Mouse (Mus musculus): Measurements from ENCODE around the gene Myl6b. TPM values are rescaled to one million over a fixed set of nuclear protein-coding genes. Genes with fewer than 3 reads are reported as not detected.

The Myl6b gene
- polyA plus RNA-seq, 1 experiment: 16.7 TPM

DNA sequence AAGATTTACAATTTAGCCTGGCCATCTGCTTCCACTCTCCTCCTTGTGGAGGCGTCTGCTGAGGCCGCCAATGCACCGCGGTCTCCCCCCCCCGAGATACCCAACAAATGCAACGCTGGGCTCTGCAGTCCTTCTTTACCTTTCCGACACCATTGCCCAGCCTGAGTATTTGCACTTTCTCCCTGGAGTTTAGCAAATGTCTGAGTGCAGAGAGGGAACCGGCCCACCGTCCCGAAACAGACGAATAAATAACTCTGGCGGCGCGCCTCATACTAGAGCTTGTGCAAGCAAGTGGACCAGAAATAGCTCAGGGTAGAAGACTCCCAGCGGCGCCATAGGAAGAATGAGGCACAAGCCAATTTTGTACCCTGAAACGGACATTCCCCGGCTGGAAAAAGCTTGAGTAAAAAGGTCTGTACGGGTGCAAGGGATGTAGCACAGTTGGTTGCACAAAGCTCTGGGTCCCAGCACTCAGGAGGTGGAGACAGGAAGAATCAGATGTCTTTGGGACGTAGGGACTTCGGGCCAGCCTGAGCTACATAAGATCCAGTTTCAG is 709 bp upstream of the Myl6b start:
- peak overlapping the region; percentile 71 for H3ac ChIP-seq (ENCODE audit: control insufficient read depth, insufficient read length, low read depth)
- TF ChIP-seq FOSL1 (IDR thresholded peaks at IDR 0.05; ENCODE audit: insufficient read depth, low read length, poor library complexity, severe bottlenecking) (no peak), CEBPB (IDR thresholded peaks at IDR 0.05; ENCODE audit: low read depth) (no peak), USF1 (IDR thresholded peaks at IDR 0.05; ENCODE audit: low read depth) (no peak), MAX (IDR thresholded peaks at IDR 0.05) (no peak), MYOD1 (IDR thresholded peaks at IDR 0.05; ENCODE audit: control insufficient read depth, insufficient read length, low read depth) (no peak), CTCF (IDR thresholded peaks at IDR 0.05; ENCODE audit: control insufficient read depth, insufficient read depth, insufficient read length) (no peak), MYOG (IDR thresholded peaks at IDR 0.05; ENCODE audit: control insufficient read depth, extremely low read depth, insufficient read length) (no peak)
- peaks cover 9% of the 10 kb centered on the region for H3K79me3 ChIP-seq (ENCODE audit: low read depth)
- no peaks in the 10 kb centered on the region for H3K36me3 ChIP-seq (ENCODE audit: control insufficient read depth, insufficient read depth)
- H3K27me3 ChIP-seq (ENCODE audit: control insufficient read depth, insufficient read depth, insufficient read length): no peaks in the 10 kb centered on the region
- H3K4me3 ChIP-seq (ENCODE audit: insufficient read depth, poor library complexity, severe bottlenecking): peak overlapping the region; percentile 38
- peaks cover 22% of the 10 kb centered on the region for H3K79me2 ChIP-seq (ENCODE audit: control insufficient read depth, insufficient read depth)

DNA sequence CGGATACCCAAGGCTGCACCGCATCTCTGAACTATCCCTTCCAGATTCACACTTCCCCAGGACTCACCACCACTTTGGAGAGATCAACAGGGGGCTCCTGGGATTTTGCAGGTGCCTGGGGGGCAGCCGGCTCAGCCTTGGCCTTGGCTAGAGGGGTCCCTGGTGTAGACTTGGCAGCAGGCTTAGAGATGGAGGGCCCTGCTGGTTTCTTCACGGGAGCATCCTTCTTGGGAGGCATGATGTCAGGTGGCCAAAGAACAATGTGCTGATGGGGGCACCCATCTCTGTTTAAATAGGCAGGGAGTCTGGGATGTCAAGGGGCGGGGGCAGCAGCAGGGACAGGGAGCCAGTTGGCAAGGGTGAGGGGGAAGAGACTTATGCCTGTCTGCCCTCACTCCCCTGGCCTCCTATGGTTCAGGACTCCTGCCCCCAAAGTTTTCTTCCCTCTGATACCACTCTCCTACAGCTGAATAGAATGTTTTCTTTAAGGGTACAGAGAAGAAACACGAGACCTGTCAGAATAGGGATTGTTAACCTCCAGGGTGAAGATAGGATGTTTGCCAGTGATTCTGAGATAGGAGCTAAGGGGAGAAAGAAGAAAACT is 1.2 kb downstream of the Myl6b start:
- peaks cover 23% of the 10 kb centered on the region for H3K79me3 ChIP-seq (ENCODE audit: low read depth)
- no peak for TF ChIP-seq USF1 (IDR thresholded peaks at IDR 0.05; ENCODE audit: low read depth)
- no peak for TF ChIP-seq CEBPB (IDR thresholded peaks at IDR 0.05; ENCODE audit: low read depth)
- no peak for TF ChIP-seq MAX (IDR thresholded peaks at IDR 0.05)
- TF ChIP-seq FOSL1 (IDR thresholded peaks at IDR 0.05; ENCODE audit: insufficient read depth, low read length, poor library complexity, severe bottlenecking): no peak
- TF ChIP-seq MYOD1 (IDR thresholded peaks at IDR 0.05; ENCODE audit: control insufficient read depth, insufficient read length, low read depth): no peak
- no peak for TF ChIP-seq CTCF (IDR thresholded peaks at IDR 0.05; ENCODE audit: control insufficient read depth, insufficient read depth, insufficient read length)
- no peak for TF ChIP-seq MYOG (IDR thresholded peaks at IDR 0.05; ENCODE audit: control insufficient read depth, extremely low read depth, insufficient read length)
- peaks cover 40% of the 10 kb centered on the region for H3K79me2 ChIP-seq (ENCODE audit: control insufficient read depth, insufficient read depth)

DNA sequence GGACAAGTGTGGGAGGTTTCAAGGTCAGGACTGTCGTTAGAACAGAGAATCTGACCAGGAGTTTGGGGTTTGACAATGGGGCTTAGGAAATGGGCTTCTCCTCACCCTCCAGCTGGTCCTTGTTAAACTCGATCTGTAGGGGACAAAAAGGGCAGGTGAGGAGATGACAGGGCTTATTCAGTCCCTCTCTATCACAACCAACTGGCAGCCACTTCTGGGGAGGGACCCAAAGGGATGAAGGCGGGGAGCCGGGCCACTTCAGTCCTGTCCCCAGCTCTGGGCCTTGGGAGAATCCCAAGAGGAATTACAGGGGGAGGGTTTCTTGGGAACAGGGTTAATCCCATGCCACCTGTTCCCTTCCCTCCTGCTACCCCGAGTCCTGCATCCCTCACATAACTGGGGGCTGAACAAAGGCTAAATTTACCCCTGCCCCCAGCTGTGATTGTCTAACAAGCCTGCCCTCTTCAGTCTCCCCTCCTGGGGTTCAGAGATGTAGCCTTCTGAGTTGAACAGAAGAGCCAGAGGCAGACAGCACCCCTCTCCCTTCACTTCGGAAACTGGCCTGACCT is 1.9 kb downstream of the Myl6b start:
- H3K79me2 ChIP-seq (ENCODE audit: control insufficient read depth, insufficient read depth): peaks cover 47% of the 10 kb centered on the region
- H3K4me3 ChIP-seq (ENCODE audit: insufficient read depth, poor library complexity, severe bottlenecking): no peak overlapping the region

More for the DNA sequence above, 1.2 kb downstream of the Myl6b start:
- H3K36me3 ChIP-seq (ENCODE audit: control insufficient read depth, insufficient read depth): peaks cover 3% of the 10 kb centered on the region
- H3K4me3 ChIP-seq (ENCODE audit: insufficient read depth, poor library complexity, severe bottlenecking): no peak overlapping the region
- no peaks in the 10 kb centered on the region for H3K27me3 ChIP-seq (ENCODE audit: control insufficient read depth, insufficient read depth, insufficient read length)
- H3ac ChIP-seq (ENCODE audit: control insufficient read depth, insufficient read length, low read depth): no peak overlapping the region

DNA sequence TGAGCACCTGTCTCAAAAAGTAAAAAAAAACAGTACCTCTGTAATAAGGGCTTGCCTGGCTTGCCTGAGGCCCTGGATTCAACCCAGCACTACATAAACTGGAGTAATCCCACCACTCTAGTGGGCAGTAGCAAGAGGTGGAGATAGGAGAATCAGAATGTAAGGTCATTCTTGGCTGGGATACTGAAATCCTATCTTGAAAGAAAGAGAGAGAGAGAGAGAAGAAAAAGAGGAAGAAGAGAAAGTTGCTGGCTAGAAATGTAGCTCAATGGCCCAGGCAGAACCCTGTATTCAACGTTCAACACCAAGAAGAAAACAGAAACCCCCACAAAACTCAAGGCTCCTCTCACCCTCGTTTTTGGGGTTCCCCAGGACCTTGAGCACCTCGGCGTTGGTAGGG is 2.6 kb downstream of the Myl6b start:
- peaks cover 37% of the 10 kb centered on the region for H3K79me3 ChIP-seq (ENCODE audit: low read depth)
- H3K4me3 ChIP-seq (ENCODE audit: insufficient read depth, poor library complexity, severe bottlenecking): no peak overlapping the region
- peaks cover 17% of the 10 kb centered on the region for H3K36me3 ChIP-seq (ENCODE audit: control insufficient read depth, insufficient read depth)
- H3K79me2 ChIP-seq (ENCODE audit: control insufficient read depth, insufficient read depth): peaks cover 54% of the 10 kb centered on the region
- H3K27me3 ChIP-seq (ENCODE audit: control insufficient read depth, insufficient read depth, insufficient read length): no peaks in the 10 kb centered on the region
- TF ChIP-seq CEBPB (IDR thresholded peaks at IDR 0.05; ENCODE audit: low read depth) (no peak), MAX (IDR thresholded peaks at IDR 0.05) (no peak), MYOD1 (IDR thresholded peaks at IDR 0.05; ENCODE audit: control insufficient read depth, insufficient read length, low read depth) (no peak), USF1 (IDR thresholded peaks at IDR 0.05; ENCODE audit: low read depth) (no peak), FOSL1 (IDR thresholded peaks at IDR 0.05; ENCODE audit: insufficient read depth, low read length, poor library complexity, severe bottlenecking) (no peak), MYOG (IDR thresholded peaks at IDR 0.05; ENCODE audit: control insufficient read depth, extremely low read depth, insufficient read length) (no peak), CTCF (IDR thresholded peaks at IDR 0.05; ENCODE audit: control insufficient read depth, insufficient read depth, insufficient read length) (no peak)
- H3ac ChIP-seq (ENCODE audit: control insufficient read depth, insufficient read length, low read depth): no peak overlapping the region

More for the DNA sequence above, 1.9 kb downstream of the Myl6b start:
- Histone ChIP-seq H3K79me3 (ENCODE audit: low read depth) (peaks cover 30% of the 10 kb centered on the region), H3K27me3 (ENCODE audit: control insufficient read depth, insufficient read depth, insufficient read length) (no peaks in the 10 kb centered on the region), H3ac (ENCODE audit: control insufficient read depth, insufficient read length, low read depth) (no peak overlapping the region), H3K36me3 (ENCODE audit: control insufficient read depth, insufficient read depth) (peaks cover 10% of the 10 kb centered on the region)
- TF ChIP-seq MYOG (IDR thresholded peaks at IDR 0.05; ENCODE audit: control insufficient read depth, extremely low read depth, insufficient read length): no peak
- no peak for TF ChIP-seq FOSL1 (IDR thresholded peaks at IDR 0.05; ENCODE audit: insufficient read depth, low read length, poor library complexity, severe bottlenecking)
- no peak for TF ChIP-seq CTCF (IDR thresholded peaks at IDR 0.05; ENCODE audit: control insufficient read depth, insufficient read depth, insufficient read length)
- TF ChIP-seq MAX (IDR thresholded peaks at IDR 0.05): no peak
- no peak for TF ChIP-seq USF1 (IDR thresholded peaks at IDR 0.05; ENCODE audit: low read depth)
- no peak for TF ChIP-seq CEBPB (IDR thresholded peaks at IDR 0.05; ENCODE audit: low read depth)
- peak; percentile 18 for TF ChIP-seq MYOD1 (IDR thresholded peaks at IDR 0.05; ENCODE audit: control insufficient read depth, insufficient read length, low read depth)

DNA sequence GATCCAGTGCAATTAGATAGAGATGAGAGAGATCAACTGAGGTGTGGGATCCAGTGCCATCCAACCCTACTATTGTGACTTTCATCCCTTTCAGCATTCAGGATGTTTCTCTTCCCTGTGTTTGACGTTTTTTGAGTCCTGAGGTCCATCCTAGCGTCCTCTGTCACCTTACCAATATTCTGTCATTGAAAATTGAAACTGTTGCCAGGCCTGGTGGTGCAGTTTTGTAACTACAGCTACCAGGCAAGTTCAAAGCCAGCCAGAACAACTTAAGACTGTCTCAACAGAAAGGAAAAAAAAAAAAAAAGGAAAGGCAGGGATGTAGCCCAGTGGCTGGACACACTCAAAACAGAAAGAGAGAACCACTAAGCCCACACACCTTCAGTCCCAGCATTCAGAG is 3.2 kb downstream of the Myl6b start:
- no peak overlapping the region for H3ac ChIP-seq (ENCODE audit: control insufficient read depth, insufficient read length, low read depth)

More for the DNA sequence above, 3.2 kb downstream of the Myl6b start:
- TF ChIP-seq MAX (IDR thresholded peaks at IDR 0.05) (no peak), MYOG (IDR thresholded peaks at IDR 0.05; ENCODE audit: control insufficient read depth, extremely low read depth, insufficient read length) (no peak), USF1 (IDR thresholded peaks at IDR 0.05; ENCODE audit: low read depth) (no peak), CEBPB (IDR thresholded peaks at IDR 0.05; ENCODE audit: low read depth) (no peak), FOSL1 (IDR thresholded peaks at IDR 0.05; ENCODE audit: insufficient read depth, low read length, poor library complexity, severe bottlenecking) (no peak), MYOD1 (IDR thresholded peaks at IDR 0.05; ENCODE audit: control insufficient read depth, insufficient read length, low read depth) (no peak), CTCF (IDR thresholded peaks at IDR 0.05; ENCODE audit: control insufficient read depth, insufficient read depth, insufficient read length) (no peak)
- Histone ChIP-seq H3K36me3 (ENCODE audit: control insufficient read depth, insufficient read depth) (peaks cover 23% of the 10 kb centered on the region), H3K27me3 (ENCODE audit: control insufficient read depth, insufficient read depth, insufficient read length) (no peaks in the 10 kb centered on the region), H3K79me3 (ENCODE audit: low read depth) (peaks cover 40% of the 10 kb centered on the region), H3K79me2 (ENCODE audit: control insufficient read depth, insufficient read depth) (peaks cover 60% of the 10 kb centered on the region), H3K4me3 (ENCODE audit: insufficient read depth, poor library complexity, severe bottlenecking) (peak overlapping the region; percentile 97)

All from C2C12 (cell line).